Mouse (Mus musculus): Measurements from ENCODE around the gene Ropn1.

GRCm38 (mm10) chr16:34725156-34725555, 75.4 kb downstream of the Ropn1 start:
- TF ChIP-seq CEBPB (IDR thresholded peaks at IDR 0.05; ENCODE audit: insufficient read depth, poor library complexity, severe bottlenecking) (no peak), MYOG (IDR thresholded peaks at IDR 0.05; ENCODE audit: control insufficient read depth in 1 of 3, insufficient read depth in 1 of 3, insufficient read length in 2 of 3, low read depth in 2 of 3) (no peak), POLR2A (IDR thresholded peaks at IDR 0.05; ENCODE audit: insufficient read length, low read depth) (no peak), MYOD1 (IDR thresholded peaks at IDR 0.05; ENCODE audit: control insufficient read depth in 1 of 3, insufficient read length in 2 of 3, low read depth in 2 of 3) (no peak), POLR2AphosphoS2 (IDR thresholded peaks at IDR 0.05; ENCODE audit: insufficient read length, low read depth) (no peak)

All from myocyte (in vitro differentiated cells).